Mouse (Mus musculus) cerebellum, adult 2 months (tissue): ENCODE data around the gene Sspo.

Experiments
- CTCF ChIP-seq: fragments of 200-500 bp; IDR thresholded peaks from 2 replicates; pipeline ENCODE4 v1.5.1; 2011; ENCODE audit warnings: low read depth, mild to moderate bottlenecking, control low read depth, low read length, moderate library complexity, borderline replicate concordance; ENCODE audit not compliant: insufficient read depth
- POLR2A ChIP-seq: fragments of 200-500 bp; IDR thresholded peaks from 2 replicates; pipeline ENCODE4 v1.6.1; 2011; ENCODE audit warnings: low read length, control low read depth, borderline replicate concordance; ENCODE audit not compliant: insufficient read depth

GRCm38 (mm10) chr6:48504241-48504854 lies 56.3 kb downstream of the Sspo start:
- no peak for TF ChIP-seq CTCF
- TF ChIP-seq POLR2A: peak; percentile 67; the same call in 1 of the 2 replicates
